Mouse (Mus musculus): ENCODE results near the gene Plekho2. TPM values are rescaled to one million over a fixed set of nuclear protein-coding genes. Genes with fewer than 3 reads are reported as not detected.
A peak's percentile ranks its signal among the peaks of the same experiment; 100 is the strongest.

Plekho2 gene
- total and polyA plus RNA-seq, 3 experiments, result 7.9 to 33.8 (median 13.9) TPM

- dilution Hi-C loops (cut with MboI; ENCODE audit: extremely low pct_ligation_motif_present, extremely low pct_unique_long_range_greater_than_20kb, low sequenced_read_pairs) (no loop called here), in situ Hi-C loops (cut with MboI; ENCODE audit: low pct_ligation_motif_present, low pct_unique_long_range_greater_than_20kb, low sequenced_read_pairs) (loop anchor here (5.0 kb wide), 1 partner anchor 41 kb away; no protein-coding TSS in a partner anchor)
- Histone ChIP-seq H3K4me2 (ENCODE audit: insufficient read depth, low read depth, poor library complexity, severe bottlenecking) (peak overlapping the region; percentile 35), H3K79me2 (replicated peaks; ENCODE audit: control insufficient read depth, extremely low read depth, insufficient read depth, poor library complexity, severe bottlenecking) (no peaks in the 10 kb centered on the region), H3K4me3 (replicated peaks in 1 of 3; ENCODE audit: low read depth in 2 of 3, low read length in 2 of 3, poor library complexity in 1 of 3) (peak overlapping the region in 2 of 3 experiments; percentile 21 to 40), H3K9me3 (replicated peaks; ENCODE audit: low read length) (peaks cover 6% of the 10 kb centered on the region), H3K4me1 (ENCODE audit: control insufficient read depth in 1 of 2, insufficient read depth in 2 of 2) (peaks cover 23 to 74% of the 10 kb centered on the region in 2 experiments), H3K27ac (ENCODE audit: insufficient read depth, low read depth) (peak overlapping the region; percentile 96), H3K36me3 (replicated peaks in 1 of 2; ENCODE audit: control insufficient read depth in 1 of 2, insufficient read depth in 1 of 2, low read length in 1 of 2) (no peaks in the 10 kb centered on the region), H3K9ac (ENCODE audit: insufficient read depth, low read depth) (peak overlapping the region; percentile 42; the same call in 1 of the 2 replicates), H3K27me3 (replicated peaks) (no peaks in the 10 kb centered on the region)
- TF ChIP-seq SMC3 (IDR thresholded peaks at IDR 0.05; ENCODE audit: low read depth, low read length) (no peak), USF2 (conservative IDR thresholded peaks at IDR 0.05; ENCODE audit: low read depth, low read length) (no peak), TCF12 (IDR thresholded peaks at IDR 0.05; ENCODE audit: low read depth, low read length) (no peak; the same call in 1 of the 2 replicates), CHD2 (IDR thresholded peaks at IDR 0.05; ENCODE audit: low read length) (0 out of 2 replicates have a peak, but pooled peaks have one; percentile 3), MYC (IDR thresholded peaks at IDR 0.05; ENCODE audit: low read depth, low read length) (no peak), RCOR1 (conservative IDR thresholded peaks at IDR 0.05; ENCODE audit: low read depth, low read length) (no peak), GABPA (IDR thresholded peaks at IDR 0.05; ENCODE audit: insufficient replicate concordance, low read depth, low read length) (no peak), MAFK (IDR thresholded peaks at IDR 0.05; ENCODE audit: insufficient replicate concordance, low read length) (no peak), ETS1 (conservative IDR thresholded peaks at IDR 0.05; ENCODE audit: low read depth, low read length) (no peak), BHLHE40 (IDR thresholded peaks at IDR 0.05; ENCODE audit: low read depth, low read length) (peak; percentile 28; the same call in 1 of the 2 replicates)
- peak; percentile 43 for DNase-seq (ENCODE audit: extremely low read depth)
Observed at GRCm38 (mm10) chr9:65536491-65536890, 43.3 kb downstream of the Plekho2 start.

- H3K9me3 ChIP-seq (replicated peaks; ENCODE audit: low read length), result peaks cover 6% of the 10 kb centered on the region
- dilution Hi-C loops (cut with MboI; ENCODE audit: extremely low pct_ligation_motif_present, extremely low pct_unique_long_range_greater_than_20kb, low sequenced_read_pairs), result no loop called here
- H3K27me3 ChIP-seq (replicated peaks), result no peaks in the 10 kb centered on the region
- peak overlapping the region; percentile 96 for H3K27ac ChIP-seq (ENCODE audit: insufficient read depth, low read depth)
- peak; percentile 68 for DNase-seq (ENCODE audit: extremely low read depth)
- no peaks in the 10 kb centered on the region for H3K79me2 ChIP-seq (replicated peaks; ENCODE audit: control insufficient read depth, extremely low read depth, insufficient read depth, poor library complexity, severe bottlenecking)
- peak overlapping the region; percentile 52 for H3K4me2 ChIP-seq (ENCODE audit: insufficient read depth, low read depth, poor library complexity, severe bottlenecking)
- peaks cover 23 to 68% of the 10 kb centered on the region in 2 experiments for H3K4me1 ChIP-seq (ENCODE audit: control insufficient read depth in 1 of 2, insufficient read depth in 2 of 2)
- peak overlapping the region in 2 of 3 experiments; percentile 19 to 40 for H3K4me3 ChIP-seq (replicated peaks in 1 of 3; ENCODE audit: low read depth in 2 of 3, low read length in 2 of 3, poor library complexity in 1 of 3)
- peak overlapping the region; percentile 42; the same call in 1 of the 2 replicates for H3K9ac ChIP-seq (ENCODE audit: insufficient read depth, low read depth)
- in situ Hi-C loops (cut with MboI; ENCODE audit: low pct_ligation_motif_present, low pct_unique_long_range_greater_than_20kb, low sequenced_read_pairs), result loop anchor here (5.0 kb wide), 1 partner anchor 41 kb away; no protein-coding TSS in a partner anchor
- no peaks in the 10 kb centered on the region for H3K36me3 ChIP-seq (replicated peaks in 1 of 2; ENCODE audit: control insufficient read depth in 1 of 2, insufficient read depth in 1 of 2, low read length in 1 of 2)
- peak; percentile 42; the same call in 1 of the 2 replicates for TF ChIP-seq HCFC1 (IDR thresholded peaks at IDR 0.05; ENCODE audit: low read depth, low read length)
- TF ChIP-seq USF1 (IDR thresholded peaks at IDR 0.05; ENCODE audit: low read depth, low read length), result no peak
- peak; percentile 92 for TF ChIP-seq CHD1 (IDR thresholded peaks at IDR 0.05; ENCODE audit: low read depth, low read length)
- 0 out of 2 replicates have a peak, but pooled peaks have one; percentile 43 for TF ChIP-seq CHD2 (IDR thresholded peaks at IDR 0.05; ENCODE audit: low read length)
- TF ChIP-seq ZC3H11A (IDR thresholded peaks at IDR 0.05; ENCODE audit: low read depth, low read length), result no peak
- no peak for TF ChIP-seq MAFK (IDR thresholded peaks at IDR 0.05; ENCODE audit: insufficient replicate concordance, low read length)
- TF ChIP-seq ELF1 (IDR thresholded peaks at IDR 0.05; ENCODE audit: low read depth, low read length), result peak; percentile 77
- TF ChIP-seq POLR2AphosphoS2 (IDR thresholded peaks at IDR 0.05; ENCODE audit: low read depth, low read length), result no peak
- TF ChIP-seq TBP (conservative IDR thresholded peaks at IDR 0.05; ENCODE audit: low read depth, low read length), result 0 out of 2 replicates have a peak, but pooled peaks have one; percentile 3
- no peak for TF ChIP-seq CTCF (conservative IDR thresholded peaks at IDR 0.05 in 1 of 2, IDR thresholded peaks at IDR 0.05 in 1 of 2; ENCODE audit: low read depth in 2 of 2, low read length in 2 of 2)
- peak; percentile 19; the same call in 1 of the 2 replicates for TF ChIP-seq SIN3A (IDR thresholded peaks at IDR 0.05; ENCODE audit: low read length)
- TF ChIP-seq MAZ (IDR thresholded peaks at IDR 0.05; ENCODE audit: low read depth, low read length), result peak; percentile 17; the same call in 1 of the 2 replicates
- no peak for TF ChIP-seq NELFE (IDR thresholded peaks at IDR 0.05; ENCODE audit: low read depth, low read length)
- no peak for TF ChIP-seq RAD21 (IDR thresholded peaks at IDR 0.05; ENCODE audit: low read depth, low read length)
- TF ChIP-seq ETS1 (conservative IDR thresholded peaks at IDR 0.05; ENCODE audit: low read depth, low read length), result peak; percentile 12; the same call in 1 of the 2 replicates
- no peak for TF ChIP-seq ZMIZ1 (IDR thresholded peaks at IDR 0.05; ENCODE audit: low read depth, low read length)
- no peak for TF ChIP-seq PAX5 (IDR thresholded peaks at IDR 0.05; ENCODE audit: low read length)
- TF ChIP-seq SMC3 (IDR thresholded peaks at IDR 0.05; ENCODE audit: low read depth, low read length), result no peak
- peak; percentile 42 for TF ChIP-seq IRF4 (IDR thresholded peaks at IDR 0.05; ENCODE audit: low read depth, low read length)
- TF ChIP-seq E2F4 (IDR thresholded peaks at IDR 0.05; ENCODE audit: insufficient replicate concordance, low read depth, low read length), result no peak
- no peak for TF ChIP-seq MYC (IDR thresholded peaks at IDR 0.05; ENCODE audit: low read depth, low read length)
- TF ChIP-seq ZNF384 (IDR thresholded peaks at IDR 0.05; ENCODE audit: low read depth, low read length), result peak; percentile 75
- no peak for TF ChIP-seq GABPA (IDR thresholded peaks at IDR 0.05; ENCODE audit: insufficient replicate concordance, low read depth, low read length)
- no peak for TF ChIP-seq MAX (IDR thresholded peaks at IDR 0.05; ENCODE audit: low read length)
- peak; percentile 23; the same call in 1 of the 2 replicates for TF ChIP-seq POLR2A (IDR thresholded peaks at IDR 0.05; ENCODE audit: low read depth, low read length)
- peak; percentile 30; the same call in 1 of the 2 replicates for TF ChIP-seq EP300 (IDR thresholded peaks at IDR 0.05; ENCODE audit: low read length)
- no peak for TF ChIP-seq USF2 (conservative IDR thresholded peaks at IDR 0.05; ENCODE audit: low read depth, low read length)
Observed at GRCm38 (mm10) chr9:65535789-65536469, 43.9 kb downstream of the Plekho2 start.
